Mouse (Mus musculus) megakaryocyte, adult 5-6 weeks (primary cell): ENCODE measurements around the gene 2410015M20Rik. TPM values are rescaled to one million over a fixed set of nuclear protein-coding genes. Genes with fewer than 3 reads are reported as not detected.
"Not testable (repeated sequence)": the region's sequence is repeated elsewhere in the genome, so short reads cannot be mapped to it uniquely, and the experiment has no call there.

Source experiments
- ATAC-seq: 2 replicates; pipeline ENCODE4 v1.8.0; 2016; ENCODE audit warnings: mild to moderate bottlenecking, inconsistent platforms; ENCODE audit not compliant: poor library complexity, severe bottlenecking
- total RNA-seq, 2 experiments: library from RNA; stranded (forward) in 1 of 2; stranded (reverse) in 1 of 2; fragments of 153-499, 151-499 nt in 1 of 2; fragments of 221-1000, 200-1000 nt in 1 of 2; gene quantifications; 2 replicates each; pipeline versions ENCODE4 v1.2.3 to v1.2.4; 2015 to 2017

Gene 2410015M20Rik
- total RNA-seq (2015) (43.6 and 52.6 TPM in 2 replicates), total RNA-seq (2017) (48.3 and 64.2 TPM in 2 replicates)

- ATAC-seq, result peak; percentile 85
Observed at GRCm38 (mm10) chr17:56609452-56610171, at the start of gene 2410015M20Rik. Gene 2410015M20Rik (minus strand): TSS chr17:56609771.

- no peak for ATAC-seq
Observed at GRCm38 (mm10) chr17:56656171-56656570, 46.6 kb upstream of the 2410015M20Rik start.

- ATAC-seq, result no peak
Observed at GRCm38 (mm10) chr17:56655311-56655710, 45.7 kb upstream of the 2410015M20Rik start.

GRCm38 (mm10) chr17:56654771-56655170, 45.2 kb upstream of the 2410015M20Rik start:
- no peak for ATAC-seq

- no peak for ATAC-seq
Observed at GRCm38 (mm10) chr17:56651801-56652200, 42.2 kb upstream of the 2410015M20Rik start.

- ATAC-seq, result no peak
Observed at GRCm38 (mm10) chr17:56647546-56647945, 38.0 kb upstream of the 2410015M20Rik start.

GRCm38 (mm10) chr17:56643237-56643636, 33.7 kb upstream of the 2410015M20Rik start:
- ATAC-seq, result no peak

GRCm38 (mm10) chr17:56634023-56634422, 24.5 kb upstream of the 2410015M20Rik start:
- ATAC-seq, result no peak

GRCm38 (mm10) chr17:56631807-56632206, 22.2 kb upstream of the 2410015M20Rik start:
- no peak for ATAC-seq

GRCm38 (mm10) chr17:56629800-56630781, 20.5 kb upstream of the 2410015M20Rik start:
- ATAC-seq, result not testable (repeated sequence)

- no peak for ATAC-seq
Observed at GRCm38 (mm10) chr17:56627530-56628277, 18.1 kb upstream of the 2410015M20Rik start, which contains the start of gene Catsperd. Gene Catsperd (plus strand): TSS chr17:56628143.

- ATAC-seq, result peak; percentile 96
Observed at GRCm38 (mm10) chr17:56626754-56627470, 17.3 kb upstream of the 2410015M20Rik start, which contains the start of gene Lonp1. Gene Lonp1 (minus strand): TSS chr17:56626887.

- ATAC-seq, result no peak; the same call in 1 of the 2 replicates
Observed at GRCm38 (mm10) chr17:56626260-56626659, 16.7 kb upstream of the 2410015M20Rik start.

- ATAC-seq, result no peak
Observed at GRCm38 (mm10) chr17:56625495-56625894, 15.9 kb upstream of the 2410015M20Rik start.

GRCm38 (mm10) chr17:56617628-56618027, 8.1 kb upstream of the 2410015M20Rik start:
- no peak for ATAC-seq

- no peak for ATAC-seq
Observed at GRCm38 (mm10) chr17:56616725-56617124, 7.2 kb upstream of the 2410015M20Rik start.

GRCm38 (mm10) chr17:56615792-56616191, 6.2 kb upstream of the 2410015M20Rik start:
- ATAC-seq, result no peak

GRCm38 (mm10) chr17:56615136-56615784, 5.7 kb upstream of the 2410015M20Rik start:
- no peak for ATAC-seq

- ATAC-seq, result no peak
Observed at GRCm38 (mm10) chr17:56614391-56615135, 5.0 kb upstream of the 2410015M20Rik start.
